Mouse (Mus musculus): ENCODE results near the gene Sowahc. TPM values are rescaled to one million over a fixed set of nuclear protein-coding genes. Genes with fewer than 3 reads are reported as not detected.

The Sowahc gene
- polyA plus RNA-seq, 1 experiment from 2014 or later, result 11.7 TPM

DNA sequence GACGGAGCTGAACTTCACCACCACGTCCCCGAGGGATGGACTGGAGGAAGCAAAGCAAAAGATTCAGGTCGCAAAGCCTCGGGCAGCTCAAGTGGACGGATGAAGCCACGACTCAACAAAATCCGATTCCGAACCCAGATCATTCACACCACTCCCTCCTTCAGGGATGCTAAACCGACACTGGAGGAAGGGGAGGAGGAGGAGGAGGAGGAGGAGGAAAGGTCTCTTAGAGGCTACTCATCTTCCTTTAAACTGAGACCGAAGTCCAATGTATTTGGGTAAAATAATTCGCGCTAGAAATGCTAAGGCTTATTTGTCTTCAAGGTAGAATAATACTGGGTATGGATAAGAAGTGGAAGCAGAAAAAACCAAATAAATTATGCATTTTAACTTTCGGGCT, 1.5 kb downstream of the Sowahc start:
- Histone ChIP-seq H3K27me3 (replicated peaks; ENCODE audit: control insufficient read depth, insufficient read depth, low read length) (no peaks in the 10 kb centered on the region), H3K36me3 (ENCODE audit: control insufficient read depth, insufficient read depth, low read length) (no peaks in the 10 kb centered on the region), H3K9ac (ENCODE audit: low read depth, low read length) (peak overlapping the region; percentile 89), H3K4me3 (ENCODE audit: low read length) (peak overlapping the region; percentile 88), H3K27ac (ENCODE audit: low read length) (no peak overlapping the region), H3K9me3 (ENCODE audit: control insufficient read depth, low read length) (no peaks in the 10 kb centered on the region), H3K4me2 (ENCODE audit: low read depth, low read length) (peak overlapping the region; percentile 98), H3K4me1 (ENCODE audit: control insufficient read depth, insufficient read depth, low read length) (peaks cover 16% of the 10 kb centered on the region)
- no peak for ATAC-seq
- WGBS, result 47% methylated on average over 14 of the region's 14 CpGs

DNA sequence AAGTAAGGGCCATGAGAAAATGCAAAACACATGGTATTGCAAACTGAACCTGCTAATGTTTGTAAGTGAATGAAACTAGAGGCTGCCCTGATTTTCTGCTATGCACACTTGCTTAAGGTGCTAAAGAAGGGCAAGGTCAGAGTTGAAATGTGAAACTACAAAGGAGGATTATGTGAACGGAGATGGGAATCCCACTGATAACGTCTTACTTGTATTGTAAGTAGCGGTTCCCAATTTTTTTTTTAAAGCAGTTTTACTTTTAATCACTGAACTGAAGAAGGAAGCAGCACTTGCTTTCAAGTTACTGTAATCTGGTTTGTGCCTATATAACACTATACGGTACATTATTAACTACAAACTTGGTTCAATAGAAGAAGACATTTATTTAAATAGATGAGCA, 2.1 kb downstream of the Sowahc start:
- no peak for ATAC-seq
- 68% methylated on average over 4 of the region's 4 CpGs for WGBS
- H3K9me3 ChIP-seq (ENCODE audit: control insufficient read depth, low read length), result no peaks in the 10 kb centered on the region
- H3K27me3 ChIP-seq (replicated peaks; ENCODE audit: control insufficient read depth, insufficient read depth, low read length), result no peaks in the 10 kb centered on the region
- H3K9ac ChIP-seq (ENCODE audit: low read depth, low read length), result no peak overlapping the region
- H3K4me1 ChIP-seq (ENCODE audit: control insufficient read depth, insufficient read depth, low read length), result peaks cover 16% of the 10 kb centered on the region
- H3K36me3 ChIP-seq (ENCODE audit: control insufficient read depth, insufficient read depth, low read length), result no peaks in the 10 kb centered on the region
- H3K27ac ChIP-seq (ENCODE audit: low read length), result no peak overlapping the region
- peak overlapping the region; percentile 88 for H3K4me3 ChIP-seq (ENCODE audit: low read length)
- peak overlapping the region; percentile 98 for H3K4me2 ChIP-seq (ENCODE audit: low read depth, low read length)

DNA sequence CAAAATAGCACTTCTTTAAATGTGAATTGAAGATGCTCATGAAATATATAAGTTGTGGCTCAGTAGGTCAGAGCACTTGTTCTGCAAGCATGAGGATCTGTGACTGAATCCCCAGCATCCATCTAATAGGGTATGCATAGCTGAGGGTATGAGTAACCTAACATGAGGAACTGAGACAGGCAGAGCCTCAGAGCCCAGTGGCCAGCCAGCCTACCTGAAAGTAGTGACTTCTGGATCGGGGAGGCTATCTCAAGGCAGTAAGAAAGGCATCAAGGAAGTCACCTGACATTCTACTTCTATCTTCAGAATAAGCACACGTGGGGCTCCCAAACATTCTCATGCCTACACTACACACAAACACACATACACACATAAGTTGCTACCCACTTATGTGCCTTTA, 3.4 kb downstream of the Sowahc start:
- Histone ChIP-seq H3K4me1 (ENCODE audit: control insufficient read depth, insufficient read depth, low read length) (peaks cover 13% of the 10 kb centered on the region), H3K9me3 (ENCODE audit: control insufficient read depth, low read length) (no peaks in the 10 kb centered on the region), H3K4me3 (ENCODE audit: low read length) (no peak overlapping the region), H3K9ac (ENCODE audit: low read depth, low read length) (no peak overlapping the region), H3K36me3 (ENCODE audit: control insufficient read depth, insufficient read depth, low read length) (no peaks in the 10 kb centered on the region), H3K27ac (ENCODE audit: low read length) (no peak overlapping the region), H3K4me2 (ENCODE audit: low read depth, low read length) (peak overlapping the region; percentile 10; the same call in 1 of the 2 replicates), H3K27me3 (replicated peaks; ENCODE audit: control insufficient read depth, insufficient read depth, low read length) (no peaks in the 10 kb centered on the region)
- WGBS, result 83% methylated on average over 2 of the region's 2 CpGs
- ATAC-seq, result no peak

DNA sequence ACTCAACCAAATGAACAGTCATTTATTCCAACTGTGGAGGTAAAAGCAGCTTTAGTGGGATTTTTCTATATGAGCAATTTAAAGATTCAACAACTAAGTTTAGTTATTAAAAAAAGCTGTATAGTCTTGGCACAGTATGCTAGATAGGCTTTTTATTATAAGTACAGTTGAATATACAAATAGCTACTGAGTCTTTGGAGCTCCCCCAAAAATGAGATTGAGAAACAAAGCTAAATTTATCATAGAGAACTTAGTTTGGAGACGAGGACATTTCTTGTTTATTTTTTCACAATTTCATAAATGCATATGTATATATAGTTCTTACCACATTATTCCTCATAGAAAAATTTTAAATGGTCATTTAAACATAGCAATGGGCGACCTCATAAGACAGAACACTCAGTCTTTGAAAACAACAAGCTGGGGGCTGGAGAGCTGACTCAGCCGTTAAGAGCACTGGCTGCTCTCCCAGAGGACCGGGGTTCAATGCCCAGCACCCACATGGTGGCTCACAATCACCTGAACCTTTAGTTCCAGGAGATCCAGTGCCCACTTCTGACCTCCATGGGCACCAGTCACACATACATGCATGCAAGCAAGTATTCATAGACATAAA, 7.6 kb downstream of the Sowahc start:
- no peak for ATAC-seq
- Histone ChIP-seq H3K9ac (ENCODE audit: low read depth, low read length) (no peak overlapping the region), H3K9me3 (ENCODE audit: control insufficient read depth, low read length) (no peaks in the 10 kb centered on the region), H3K4me1 (ENCODE audit: control insufficient read depth, insufficient read depth, low read length) (peaks cover 6% of the 10 kb centered on the region), H3K4me3 (ENCODE audit: low read length) (no peak overlapping the region), H3K27me3 (replicated peaks; ENCODE audit: control insufficient read depth, insufficient read depth, low read length) (no peaks in the 10 kb centered on the region), H3K4me2 (ENCODE audit: low read depth, low read length) (no peak overlapping the region), H3K27ac (ENCODE audit: low read length) (no peak overlapping the region), H3K36me3 (ENCODE audit: control insufficient read depth, insufficient read depth, low read length) (no peaks in the 10 kb centered on the region)
- WGBS, result 59% methylated on average over 4 of the region's 4 CpGs

DNA sequence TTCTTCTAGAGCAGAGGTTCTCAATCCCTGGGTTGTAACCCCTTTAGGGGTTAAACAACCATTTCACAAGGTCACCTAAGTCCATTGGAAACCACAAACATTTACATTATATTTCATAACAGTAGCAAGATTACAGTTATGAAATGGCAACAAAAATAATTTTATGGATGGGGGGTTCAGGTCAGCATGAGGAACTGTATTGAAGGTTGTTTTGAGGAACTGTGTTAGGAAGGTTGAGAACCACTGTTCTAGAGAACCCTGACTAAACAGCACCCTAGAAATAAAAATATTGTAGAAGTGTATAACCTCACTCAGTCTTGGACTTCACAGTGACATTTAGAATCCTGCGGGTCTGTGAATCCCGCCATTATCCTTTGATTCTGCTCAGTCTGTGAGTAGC, 13.5 kb downstream of the Sowahc start:
- Histone ChIP-seq H3K4me1 (ENCODE audit: control insufficient read depth, insufficient read depth, low read length) (no peaks in the 10 kb centered on the region), H3K36me3 (ENCODE audit: control insufficient read depth, insufficient read depth, low read length) (no peaks in the 10 kb centered on the region), H3K27ac (ENCODE audit: low read length) (no peak overlapping the region), H3K4me3 (ENCODE audit: low read length) (no peak overlapping the region), H3K27me3 (replicated peaks; ENCODE audit: control insufficient read depth, insufficient read depth, low read length) (no peaks in the 10 kb centered on the region), H3K9ac (ENCODE audit: low read depth, low read length) (no peak overlapping the region), H3K4me2 (ENCODE audit: low read depth, low read length) (no peak overlapping the region), H3K9me3 (ENCODE audit: control insufficient read depth, low read length) (peaks cover 6% of the 10 kb centered on the region; the same call in 1 of the 2 replicates)
- 89% methylated on average over 2 of the region's 2 CpGs for WGBS
- ATAC-seq, result no peak

DNA sequence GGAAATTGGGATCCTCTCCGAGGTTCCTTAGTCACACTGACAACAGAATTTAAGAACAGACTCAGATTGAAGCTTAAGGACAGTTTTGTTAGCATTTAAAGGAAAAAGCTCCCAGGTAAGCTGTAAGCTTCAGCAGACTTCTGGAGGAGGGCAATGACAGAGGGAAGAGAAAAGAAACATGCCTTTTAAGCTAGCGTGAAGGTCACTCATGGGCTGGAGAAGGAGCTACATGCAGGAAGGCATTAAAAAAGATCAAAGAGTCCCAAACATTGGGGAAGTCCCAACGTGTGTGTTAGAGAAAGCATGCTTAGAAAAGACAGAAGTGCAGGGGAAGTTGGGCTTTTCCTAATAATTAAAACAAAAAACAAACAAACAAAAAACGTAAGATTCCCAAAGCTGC, 14.1 kb downstream of the Sowahc start:
- Histone ChIP-seq H3K9ac (ENCODE audit: low read depth, low read length) (no peak overlapping the region), H3K36me3 (ENCODE audit: control insufficient read depth, insufficient read depth, low read length) (no peaks in the 10 kb centered on the region), H3K27me3 (replicated peaks; ENCODE audit: control insufficient read depth, insufficient read depth, low read length) (no peaks in the 10 kb centered on the region), H3K4me1 (ENCODE audit: control insufficient read depth, insufficient read depth, low read length) (no peaks in the 10 kb centered on the region), H3K9me3 (ENCODE audit: control insufficient read depth, low read length) (peaks cover 6% of the 10 kb centered on the region; the same call in 1 of the 2 replicates), H3K4me2 (ENCODE audit: low read depth, low read length) (no peak overlapping the region), H3K27ac (ENCODE audit: low read length) (no peak overlapping the region), H3K4me3 (ENCODE audit: low read length) (no peak overlapping the region)
- no peak for ATAC-seq
- 57% methylated on average over 4 of the region's 4 CpGs for WGBS

DNA sequence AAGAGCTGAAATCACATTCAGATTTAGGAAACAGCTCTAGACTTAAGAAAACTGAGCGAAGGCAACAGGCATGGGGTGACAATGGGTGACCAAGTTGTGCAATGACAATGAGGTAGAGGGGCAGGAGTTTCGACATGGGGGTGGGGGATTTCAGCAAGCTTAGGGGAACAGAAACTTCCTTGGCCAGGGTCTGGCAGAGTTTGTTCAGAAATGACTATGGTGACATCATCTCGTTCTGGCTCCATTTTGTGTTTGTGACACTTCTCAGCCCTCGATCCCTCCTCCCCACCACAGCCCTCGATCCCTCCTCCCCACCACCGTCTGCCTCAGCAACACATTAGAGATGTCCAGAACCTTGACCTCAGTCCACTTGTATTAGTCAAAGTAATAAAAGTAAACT, 14.7 kb downstream of the Sowahc start:
- WGBS, result 72% methylated on average over 6 of the region's 6 CpGs
- Histone ChIP-seq H3K27me3 (replicated peaks; ENCODE audit: control insufficient read depth, insufficient read depth, low read length) (no peaks in the 10 kb centered on the region), H3K36me3 (ENCODE audit: control insufficient read depth, insufficient read depth, low read length) (no peaks in the 10 kb centered on the region), H3K4me2 (ENCODE audit: low read depth, low read length) (no peak overlapping the region), H3K9ac (ENCODE audit: low read depth, low read length) (no peak overlapping the region), H3K9me3 (ENCODE audit: control insufficient read depth, low read length) (peaks cover 6% of the 10 kb centered on the region; the same call in 1 of the 2 replicates), H3K27ac (ENCODE audit: low read length) (no peak overlapping the region), H3K4me1 (ENCODE audit: control insufficient read depth, insufficient read depth, low read length) (no peaks in the 10 kb centered on the region), H3K4me3 (ENCODE audit: low read length) (no peak overlapping the region)
- ATAC-seq, result no peak

DNA sequence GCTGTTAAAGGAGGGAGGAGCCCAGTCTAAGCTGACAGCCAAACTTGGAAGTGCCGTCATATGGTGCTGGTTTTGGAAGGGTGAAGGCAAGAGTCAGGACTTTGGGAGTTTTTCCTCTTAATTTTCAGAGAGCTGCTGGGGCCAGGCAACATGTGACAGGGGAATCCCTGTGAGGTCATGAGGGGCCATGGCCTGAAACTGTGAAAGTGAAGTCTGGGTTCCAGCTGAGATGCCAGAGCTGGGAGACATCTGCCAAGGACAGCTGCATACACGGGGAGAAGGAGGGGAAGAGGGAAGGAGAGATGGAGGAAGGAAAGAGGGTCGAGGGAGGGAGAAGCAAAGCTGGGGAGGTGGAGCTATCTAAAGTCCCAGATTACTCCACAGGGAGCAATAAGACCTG, 16.0 kb downstream of the Sowahc start:
- Histone ChIP-seq H3K27ac (ENCODE audit: low read length) (no peak overlapping the region), H3K4me3 (ENCODE audit: low read length) (no peak overlapping the region), H3K36me3 (ENCODE audit: control insufficient read depth, insufficient read depth, low read length) (no peaks in the 10 kb centered on the region), H3K9me3 (ENCODE audit: control insufficient read depth, low read length) (peaks cover 6% of the 10 kb centered on the region; the same call in 1 of the 2 replicates), H3K4me2 (ENCODE audit: low read depth, low read length) (no peak overlapping the region), H3K9ac (ENCODE audit: low read depth, low read length) (no peak overlapping the region), H3K4me1 (ENCODE audit: control insufficient read depth, insufficient read depth, low read length) (no peaks in the 10 kb centered on the region), H3K27me3 (replicated peaks; ENCODE audit: control insufficient read depth, insufficient read depth, low read length) (no peaks in the 10 kb centered on the region)
- no peak for ATAC-seq
- WGBS, result 38% methylated on average over 3 of the region's 3 CpGs

DNA sequence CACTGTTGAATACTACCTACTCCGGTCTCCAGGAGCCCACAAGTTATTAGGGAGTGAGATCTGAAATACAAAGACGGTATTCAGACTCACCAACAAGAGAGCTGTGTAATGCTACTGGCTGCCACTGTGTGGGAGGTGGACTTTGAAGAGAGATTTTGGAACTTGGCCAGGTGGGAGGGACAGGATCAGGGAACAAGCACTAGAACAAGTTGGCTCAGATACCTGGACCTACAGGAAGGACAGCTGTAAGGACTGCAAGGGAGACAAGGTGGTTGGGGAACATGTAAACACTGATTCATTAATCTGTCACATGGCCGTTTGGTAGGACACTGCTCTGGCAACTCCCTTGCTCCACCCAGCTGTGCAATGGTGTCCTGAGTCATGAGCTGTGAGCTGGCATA, 19.4 kb downstream of the Sowahc start:
- Histone ChIP-seq H3K27me3 (replicated peaks; ENCODE audit: control insufficient read depth, insufficient read depth, low read length) (no peaks in the 10 kb centered on the region), H3K9ac (ENCODE audit: low read depth, low read length) (no peak overlapping the region), H3K9me3 (ENCODE audit: control insufficient read depth, low read length) (peaks cover 6% of the 10 kb centered on the region; the same call in 1 of the 2 replicates), H3K36me3 (ENCODE audit: control insufficient read depth, insufficient read depth, low read length) (no peaks in the 10 kb centered on the region), H3K4me2 (ENCODE audit: low read depth, low read length) (no peak overlapping the region), H3K27ac (ENCODE audit: low read length) (peak overlapping the region; percentile 61), H3K4me3 (ENCODE audit: low read length) (no peak overlapping the region), H3K4me1 (ENCODE audit: control insufficient read depth, insufficient read depth, low read length) (no peaks in the 10 kb centered on the region)
- peak; percentile 96 for ATAC-seq
- 39% methylated on average over 3 of the region's 3 CpGs for WGBS

DNA sequence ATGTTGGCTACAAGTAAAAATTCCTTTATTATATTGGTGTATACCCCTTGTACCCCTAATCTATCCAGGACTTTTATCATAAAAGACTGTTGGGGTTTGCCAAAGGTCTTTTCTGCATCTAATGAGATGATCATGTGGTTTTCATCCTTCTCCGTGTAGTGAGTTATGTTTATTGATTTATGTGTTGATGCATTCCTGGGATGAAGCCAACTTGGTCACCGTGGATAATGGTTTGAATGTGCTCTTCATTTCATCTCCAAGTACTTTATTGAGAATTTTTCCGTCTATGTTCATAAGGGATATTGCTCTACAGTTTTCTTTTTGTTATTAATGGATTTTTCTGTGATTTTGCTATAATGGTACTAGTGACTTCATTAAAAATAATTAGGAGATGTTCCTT, 27.8 kb downstream of the Sowahc start:
- H3K4me1 ChIP-seq (ENCODE audit: control insufficient read depth, insufficient read depth, low read length), result peaks cover 4% of the 10 kb centered on the region; the same call in 1 of the 2 replicates
- H3K27ac ChIP-seq (ENCODE audit: low read length), result no peak overlapping the region
- no peak overlapping the region for H3K4me3 ChIP-seq (ENCODE audit: low read length)
- no peaks in the 10 kb centered on the region for H3K9me3 ChIP-seq (ENCODE audit: control insufficient read depth, low read length)
- H3K27me3 ChIP-seq (replicated peaks; ENCODE audit: control insufficient read depth, insufficient read depth, low read length), result no peaks in the 10 kb centered on the region
- no peak for ATAC-seq
- no peak overlapping the region for H3K4me2 ChIP-seq (ENCODE audit: low read depth, low read length)
- H3K36me3 ChIP-seq (ENCODE audit: control insufficient read depth, insufficient read depth, low read length), result no peaks in the 10 kb centered on the region
- H3K9ac ChIP-seq (ENCODE audit: low read depth, low read length), result no peak overlapping the region
- 64% methylated on average over 3 of the region's 3 CpGs for WGBS
